41 mouse cellular contexts compared by ENCODE assay signal in the genomic region with DNA sequence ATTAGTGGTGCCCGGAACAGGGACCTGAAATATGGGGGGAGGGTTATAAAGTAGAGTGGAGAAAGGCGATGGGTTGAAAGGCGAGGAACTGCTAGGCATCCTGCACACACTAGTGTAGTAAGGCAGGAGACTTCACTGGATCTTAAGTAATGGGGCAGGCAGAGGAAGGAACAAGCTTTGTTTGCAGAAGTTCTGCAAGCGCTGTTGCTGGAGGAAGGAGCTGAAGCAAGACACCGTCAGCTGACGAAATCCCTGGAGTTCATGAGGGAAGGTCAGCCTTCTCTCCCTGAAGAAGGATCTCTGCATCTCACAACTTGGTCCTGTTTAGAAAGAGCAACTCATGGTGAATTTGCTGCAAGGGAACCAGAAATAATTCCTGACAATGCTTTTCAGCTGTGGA. TPM values are rescaled to one million over a fixed set of nuclear protein-coding genes. Genes with fewer than 3 reads are reported as not detected.
DNase-seq lines count a peak whose midpoint lies in the region; ATAC-seq and TF ChIP-seq lines count a peak whose summit lies in the region.
"Had no signal": no experiment of that assay in that cellular context is flagged by ENCODE, and none has a peak within 500 bp of the region (broad histone marks: within the 10 kb centered on the region; RNA-seq: fewer than 3 reads in every experiment).

No protein-coding gene starts in this region.

- ATAC-seq in granulocyte monocyte progenitor cell, adult 5-6 weeks (replicated peaks; ENCODE audit: poor library complexity, severe bottlenecking) = peak; percentile 88
- ATAC-seq in intestine, embryonic 15.5 days = no peak
- ATAC-seq in forebrain, embryonic 15.5 days (replicated peaks) = no peak
- ATAC-seq: activated CD4-positive, CD25-positive, alpha-beta regulatory T cell, adult 4 months; forebrain, embryonic 14.5 days; hindbrain, embryonic 16.5 days; midbrain, embryonic 15.5 days had no signal

- TF ChIP-seq CTCF in bone marrow, adult 2 months (IDR thresholded peaks at IDR 0.05; ENCODE audit: control insufficient read depth, insufficient read depth, low read length) = no peak

- H3K9me3 ChIP-seq in intestine, embryonic 15.5 days = no peaks in the 10 kb centered on the region
- no peaks in the 10 kb centered on the region for H3K9me3 ChIP-seq in forebrain, embryonic 15.5 days
- H3K9me3 ChIP-seq: heart, embryonic 13.5 days; limb, embryonic 10.5 days; limb, embryonic 15.5 days; midbrain, embryonic 10.5 days; midbrain, embryonic 15.5 days; neural tube, embryonic 13.5 days had no signal

- DNase-seq in lung, adult 18-20 months = peak; percentile 6 to 11
- DNase-seq in lung, postnatal 10 days = no peak
- peak; percentile 16 to 27 for DNase-seq in monocyte, adult 2 months (ENCODE audit: low read depth in 1 of 2, low spot score in 2 of 2)
- DNase-seq: adrenal gland, adult 2 months; adrenal gland, postnatal 36 days; cerebellum, adult 8-10 months; cerebellum, postnatal 25 days; gastrocnemius, postnatal 25 days; heart, adult 18-20 months; heart, postnatal 10 days; kidney, adult 2 months; kidney, postnatal 4 days; right cerebral cortex, postnatal 14 days; thymus, postnatal 25 days had no signal

- no peak overlapping the region for H3K9ac ChIP-seq in intestine, embryonic 15.5 days
- H3K9ac ChIP-seq in forebrain, embryonic 15.5 days (replicated peaks) = no peak overlapping the region
- H3K9ac ChIP-seq: heart, embryonic 13.5 days; limb, embryonic 15.5 days; midbrain, embryonic 15.5 days; neural tube, embryonic 13.5 days had no signal

- no peak overlapping the region for H3K4me3 ChIP-seq in bone marrow, adult 2 months (replicated peaks; ENCODE audit: control insufficient read depth, low read depth, low read length)
- H3K4me3 ChIP-seq in intestine, embryonic 15.5 days (replicated peaks) = no peak overlapping the region
- no peak overlapping the region for H3K4me3 ChIP-seq in forebrain, embryonic 15.5 days
- H3K4me3 ChIP-seq: heart, embryonic 13.5 days; limb, embryonic 10.5 days; limb, embryonic 15.5 days; midbrain, embryonic 10.5 days; midbrain, embryonic 15.5 days; neural tube, embryonic 13.5 days had no signal

- 21% methylated on average over 6 of the region's 6 CpGs for WGBS in bone marrow, adult 2 months
- WGBS in intestine, embryonic 15.5 days = 59% methylated on average over 6 of the region's 6 CpGs
- 83% methylated on average over 6 of the region's 6 CpGs for WGBS in forebrain, embryonic 15.5 days

- H3K4me2 ChIP-seq in intestine, embryonic 15.5 days (replicated peaks) = no peak overlapping the region
- H3K4me2 ChIP-seq in forebrain, embryonic 15.5 days (replicated peaks) = no peak overlapping the region
- H3K4me2 ChIP-seq: heart, embryonic 13.5 days; limb, embryonic 15.5 days; midbrain, embryonic 15.5 days; neural tube, embryonic 13.5 days had no signal

- H3K27ac ChIP-seq in bone marrow, adult 2 months (ENCODE audit: control insufficient read depth, insufficient read depth, low read depth, low read length, poor library complexity) = peak overlapping the region; percentile 48; the same call in 1 of the 2 replicates
- H3K27ac ChIP-seq in intestine, embryonic 15.5 days = no peak overlapping the region
- H3K27ac ChIP-seq in forebrain, embryonic 15.5 days (replicated peaks) = no peak overlapping the region
- H3K27ac ChIP-seq: heart, embryonic 13.5 days; kidney, postnatal 0 days; limb, embryonic 10.5 days; limb, embryonic 15.5 days; macrophage; midbrain, embryonic 10.5 days; midbrain, embryonic 15.5 days; neural tube, embryonic 13.5 days had no signal

- TF ChIP-seq POLR2A in bone marrow, adult 2 months (IDR thresholded peaks at IDR 0.05; ENCODE audit: borderline replicate concordance, control insufficient read depth, low read depth, low read length) = no peak

- no peaks in the 10 kb centered on the region for H3K36me3 ChIP-seq in intestine, embryonic 15.5 days
- no peaks in the 10 kb centered on the region for H3K36me3 ChIP-seq in forebrain, embryonic 15.5 days
- H3K36me3 ChIP-seq: heart, embryonic 13.5 days; limb, embryonic 10.5 days; limb, embryonic 15.5 days; midbrain, embryonic 10.5 days; midbrain, embryonic 15.5 days; neural tube, embryonic 13.5 days had no signal

- H3K27me3 ChIP-seq in intestine, embryonic 15.5 days (replicated peaks) = no peaks in the 10 kb centered on the region
- no peaks in the 10 kb centered on the region for H3K27me3 ChIP-seq in forebrain, embryonic 15.5 days
- H3K27me3 ChIP-seq: heart, embryonic 13.5 days; limb, embryonic 15.5 days; midbrain, embryonic 15.5 days; neural tube, embryonic 13.5 days had no signal

- peaks cover 2% of the 10 kb centered on the region for H3K4me1 ChIP-seq in bone marrow, adult 2 months (ENCODE audit: control insufficient read depth, insufficient read depth, low read length)
- no peaks in the 10 kb centered on the region for H3K4me1 ChIP-seq in intestine, embryonic 15.5 days (replicated peaks)
- no peaks in the 10 kb centered on the region for H3K4me1 ChIP-seq in forebrain, embryonic 15.5 days
- H3K4me1 ChIP-seq: heart, embryonic 13.5 days; limb, embryonic 10.5 days; limb, embryonic 15.5 days; midbrain, embryonic 15.5 days; neural tube, embryonic 13.5 days had no signal

RNA-seq across cellular contexts. Expression of a gene that starts 6.0 kb away (rescaled TPM):
- not detected in 2 replicates for polyA plus RNA-seq in bone marrow, adult 2 months (2011; ENCODE audit: insufficient read depth, insufficient read length, low replicate concordance, missing spikeins)
- not detected in 2 replicates for total RNA-seq in granulocyte monocyte progenitor cell, adult 5-6 weeks (2014; fragmentation: Nextera tagmentation)
- not detected in 2 replicates for total RNA-seq in granulocyte monocyte progenitor cell, adult 5-6 weeks (2017)
- not detected in 2 replicates for polyA plus RNA-seq in intestine, embryonic 15.5 days (2015; fragmentation: Nextera tagmentation; extraction: Ambion mirVana)
- not detected in 2 replicates for polyA plus RNA-seq in forebrain, embryonic 15.5 days (2015; fragmentation: Nextera tagmentation; extraction: Ambion mirVana)
- total RNA-seq: adrenal gland, adult 2 months; adrenal gland, postnatal 36 days; CH12.LX; ES-E14; gastrocnemius, adult 18-20 months; gastrocnemius, postnatal 25 days; heart, adult 18-20 months; heart, postnatal 10 days; left cerebral cortex, postnatal 10 days had no signal
- polyA plus RNA-seq: activated CD4-positive, CD25-positive, alpha-beta regulatory T cell, adult 4 months; adrenal gland, adult 2 months; C2C12; embryonic facial prominence, embryonic 11.5 days; forebrain, embryonic 14.5 days; frontal cortex, adult 2 months; heart, embryonic 13.5 days; hindbrain, embryonic 11.5 days; hindbrain, embryonic 16.5 days; intestine, embryonic 14.5 days; kidney, adult 2 months; kidney, postnatal 0 days; limb, embryonic 10.5 days; limb, embryonic 15.5 days; liver, embryonic 16.5 days; macrophage; midbrain, embryonic 10.5 days; midbrain, embryonic 15.5 days; neural tube, embryonic 13.5 days; small intestine, adult 2 months; stomach, embryonic 16.5 days had no signal

RNA-seq across cellular contexts. Expression of a gene that starts 11.7 kb away (rescaled TPM):
- 35.1 and 41.6 TPM in 2 replicates for polyA plus RNA-seq in bone marrow, adult 2 months (2011; ENCODE audit: insufficient read depth, insufficient read length, low replicate concordance, missing spikeins)
- total RNA-seq in granulocyte monocyte progenitor cell, adult 5-6 weeks (2014; fragmentation: Nextera tagmentation) = not detected in 2 replicates
- not detected in 2 replicates for total RNA-seq in granulocyte monocyte progenitor cell, adult 5-6 weeks (2017)
- not detected in 2 replicates for polyA plus RNA-seq in intestine, embryonic 15.5 days (2015; fragmentation: Nextera tagmentation; extraction: Ambion mirVana)
- polyA plus RNA-seq in forebrain, embryonic 15.5 days (2015; fragmentation: Nextera tagmentation; extraction: Ambion mirVana) = not detected in 2 replicates
- total RNA-seq: adrenal gland, adult 2 months; adrenal gland, postnatal 36 days; CH12.LX; ES-E14; gastrocnemius, adult 18-20 months; gastrocnemius, postnatal 25 days; heart, adult 18-20 months; heart, postnatal 10 days; left cerebral cortex, postnatal 10 days had no signal
- polyA plus RNA-seq: activated CD4-positive, CD25-positive, alpha-beta regulatory T cell, adult 4 months; adrenal gland, adult 2 months; C2C12; embryonic facial prominence, embryonic 11.5 days; forebrain, embryonic 14.5 days; frontal cortex, adult 2 months; heart, embryonic 13.5 days; hindbrain, embryonic 11.5 days; hindbrain, embryonic 16.5 days; intestine, embryonic 14.5 days; kidney, adult 2 months; kidney, postnatal 0 days; limb, embryonic 10.5 days; limb, embryonic 15.5 days; liver, embryonic 16.5 days; macrophage; midbrain, embryonic 10.5 days; midbrain, embryonic 15.5 days; neural tube, embryonic 13.5 days; small intestine, adult 2 months; stomach, embryonic 16.5 days had no signal

RNA-seq across cellular contexts. Expression of a gene that starts 38.6 kb away (rescaled TPM):
- polyA plus RNA-seq in bone marrow, adult 2 months (2011; ENCODE audit: insufficient read depth, insufficient read length, low replicate concordance, missing spikeins) = not detected in 2 replicates
- total RNA-seq in granulocyte monocyte progenitor cell, adult 5-6 weeks (2014; fragmentation: Nextera tagmentation) = not detected in 2 replicates
- not detected in 2 replicates for total RNA-seq in granulocyte monocyte progenitor cell, adult 5-6 weeks (2017)
- 0.14 and 0.15 TPM in 2 replicates for polyA plus RNA-seq in intestine, embryonic 15.5 days (2015; fragmentation: Nextera tagmentation; extraction: Ambion mirVana)
- not detected in 2 replicates for polyA plus RNA-seq in forebrain, embryonic 15.5 days (2015; fragmentation: Nextera tagmentation; extraction: Ambion mirVana)
- total RNA-seq: adrenal gland, adult 2 months; adrenal gland, postnatal 36 days; CH12.LX; gastrocnemius, adult 18-20 months; gastrocnemius, postnatal 25 days; heart, adult 18-20 months; heart, postnatal 10 days; left cerebral cortex, postnatal 10 days had no signal
- polyA plus RNA-seq: activated CD4-positive, CD25-positive, alpha-beta regulatory T cell, adult 4 months; adrenal gland, adult 2 months; C2C12; embryonic facial prominence, embryonic 11.5 days; forebrain, embryonic 14.5 days; frontal cortex, adult 2 months; heart, embryonic 13.5 days; hindbrain, embryonic 11.5 days; hindbrain, embryonic 16.5 days; intestine, embryonic 14.5 days; kidney, adult 2 months; kidney, postnatal 0 days; limb, embryonic 10.5 days; limb, embryonic 15.5 days; liver, embryonic 16.5 days; macrophage; midbrain, embryonic 10.5 days; midbrain, embryonic 15.5 days; neural tube, embryonic 13.5 days; small intestine, adult 2 months; stomach, embryonic 16.5 days had no signal

RNA-seq across cellular contexts. Expression of a gene that starts 45.1 kb away (rescaled TPM):
- 44.1 and 111 TPM in 2 replicates for polyA plus RNA-seq in bone marrow, adult 2 months (2011; ENCODE audit: insufficient read depth, insufficient read length, low replicate concordance, missing spikeins)
- total RNA-seq in granulocyte monocyte progenitor cell, adult 5-6 weeks (2014; fragmentation: Nextera tagmentation) = 0.43 and 1.3 TPM in 2 replicates
- total RNA-seq in granulocyte monocyte progenitor cell, adult 5-6 weeks (2017) = 18.1 and 21.1 TPM in 2 replicates
- 1.2 and 2.0 TPM in 2 replicates for polyA plus RNA-seq in intestine, embryonic 15.5 days (2015; fragmentation: Nextera tagmentation; extraction: Ambion mirVana)
- 0.31 TPM in 1 of 2 replicates, not detected in the other for polyA plus RNA-seq in forebrain, embryonic 15.5 days (2015; fragmentation: Nextera tagmentation; extraction: Ambion mirVana)
- total RNA-seq: CH12.LX; gastrocnemius, adult 18-20 months; gastrocnemius, postnatal 25 days; left cerebral cortex, postnatal 10 days had no signal
- polyA plus RNA-seq: adrenal gland, adult 2 months; C2C12; embryonic facial prominence, embryonic 11.5 days; hindbrain, embryonic 11.5 days; limb, embryonic 10.5 days; midbrain, embryonic 10.5 days had no signal

Comparison
In these comparisons a context has a peak if more than half of its experiments do, and no peak if none do; other contexts are left out.
1. RNA of a gene that starts 11.7 kb away (polyA plus RNA-seq): 35.1 to 41.6 TPM in bone marrow, adult 2 months; not detected in forebrain, embryonic 15.5 days and not detected in intestine, embryonic 15.5 days; every median in the first group is over 10 times any median in the second.